Mouse (Mus musculus): Measurements from ENCODE around the gene Il1rapl1.

DNA sequence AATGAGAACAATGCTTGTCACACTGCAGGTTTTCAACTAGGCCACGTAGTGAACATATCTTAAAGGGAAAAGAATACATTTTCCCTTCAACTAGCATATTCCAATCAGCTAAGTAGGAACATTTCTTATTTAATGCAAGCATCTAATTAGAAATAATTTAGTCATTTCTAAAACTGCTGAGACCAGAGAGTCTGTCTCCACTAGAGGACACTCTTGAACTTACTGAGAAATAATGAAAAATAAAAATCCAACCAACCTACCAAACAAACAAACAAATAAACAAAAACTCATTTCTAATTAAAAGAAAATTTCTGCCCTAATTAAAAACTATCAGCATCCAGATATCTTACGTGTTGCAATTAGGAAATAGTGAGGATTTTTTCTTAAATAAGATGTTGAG is 1312.7 kb downstream of the Il1rapl1 start:
- TF ChIP-seq CTCF (IDR thresholded peaks at IDR 0.05; ENCODE audit: control insufficient read depth, insufficient read depth, insufficient replicate concordance, low read depth, low read length): no peak
- TF ChIP-seq POLR2A (IDR thresholded peaks at IDR 0.05; ENCODE audit: control insufficient read depth, low read depth, low read length): no peak

Measured in testis, adult 2 months (tissue).